Mouse (Mus musculus): ENCODE data around the gene Rpl3. TPM values are rescaled to one million over a fixed set of nuclear protein-coding genes. Genes with fewer than 3 reads are reported as not detected.
"Not testable (repeated sequence)": the region's sequence is repeated elsewhere in the genome, so short reads cannot be mapped to it uniquely, and the experiment has no call there.

Rpl3 gene
- 100 to 1,000 TPM; 163 to 164 TPM for total RNA-seq (2021)

DNA sequence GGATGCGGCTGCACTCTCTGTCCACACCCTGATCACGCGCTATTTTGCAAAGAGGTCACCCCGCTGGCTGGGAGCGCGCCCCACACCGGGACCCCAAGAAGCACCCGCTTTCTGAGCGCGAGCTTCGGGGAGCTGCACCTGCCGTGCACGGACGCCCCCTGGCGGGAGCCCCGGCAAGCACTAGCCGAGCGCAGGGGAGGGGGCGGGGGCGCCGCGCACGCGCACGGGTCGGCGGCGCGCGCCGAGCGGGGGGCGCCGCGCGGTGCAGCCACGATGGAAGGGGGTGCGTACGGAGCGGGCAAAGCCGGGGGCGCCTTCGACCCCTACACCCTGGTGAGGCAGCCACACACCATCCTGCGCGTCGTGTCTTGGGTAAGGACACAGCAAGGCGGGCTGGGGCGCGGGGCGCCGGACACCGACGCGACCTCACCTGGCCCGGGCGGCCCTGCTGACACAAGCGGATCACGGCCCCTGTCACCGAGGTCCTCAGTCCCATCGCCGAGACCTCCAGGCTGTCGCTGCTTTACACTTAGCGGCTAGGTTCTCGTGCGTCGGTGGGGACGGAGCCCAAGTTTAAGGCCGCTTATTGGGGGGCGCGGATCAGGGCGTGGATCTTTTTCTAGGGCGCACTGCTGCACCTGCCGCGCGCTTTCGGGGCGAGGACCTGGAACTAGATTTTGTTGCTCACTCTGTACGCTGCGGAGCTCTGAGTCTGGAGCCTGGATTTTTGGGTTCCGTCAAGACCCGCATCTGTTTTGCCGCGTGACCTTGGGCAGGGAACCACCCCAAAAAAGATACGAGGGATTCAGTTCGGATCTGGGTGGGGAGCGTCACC lies at the start of gene Rpl3, which contains the start of gene Syngr1:
Gene Rpl3 (minus strand): TSS at position 748 of the 835 bp plus-strand sequence.
Gene Syngr1 (plus strand): TSS at position 214 of the 835 bp plus-strand sequence.
- DNase-seq: peak; percentile 83 to 84
- intact Hi-C loops (cut with DNase I): loop anchor here (5.0 kb wide), 1 partner anchor 136 kb away; no protein-coding TSS in a partner anchor

DNA sequence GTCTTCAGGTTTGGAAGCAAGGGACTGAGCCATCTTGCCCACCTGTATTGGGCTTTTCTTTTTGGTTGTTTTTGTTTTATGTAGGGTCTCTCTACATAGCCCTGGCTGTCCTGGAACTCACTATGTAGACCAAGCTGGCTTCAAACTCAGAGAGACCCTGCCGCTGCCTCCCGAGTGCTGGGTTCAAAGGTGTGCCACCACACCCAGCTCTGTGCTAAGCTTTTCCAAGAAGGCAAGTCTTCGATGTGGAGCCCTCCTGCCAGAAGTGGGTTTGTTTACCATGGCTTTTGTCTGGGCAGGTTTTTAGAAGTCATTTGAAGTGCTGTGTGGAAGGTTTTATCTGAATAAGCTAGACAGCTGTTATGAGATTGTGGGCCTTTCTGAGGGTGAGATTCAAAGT lies 49.2 kb upstream of the Rpl3 start:
- DNase-seq: no peak
- intact Hi-C loops (cut with DNase I): no loop called here

DNA sequence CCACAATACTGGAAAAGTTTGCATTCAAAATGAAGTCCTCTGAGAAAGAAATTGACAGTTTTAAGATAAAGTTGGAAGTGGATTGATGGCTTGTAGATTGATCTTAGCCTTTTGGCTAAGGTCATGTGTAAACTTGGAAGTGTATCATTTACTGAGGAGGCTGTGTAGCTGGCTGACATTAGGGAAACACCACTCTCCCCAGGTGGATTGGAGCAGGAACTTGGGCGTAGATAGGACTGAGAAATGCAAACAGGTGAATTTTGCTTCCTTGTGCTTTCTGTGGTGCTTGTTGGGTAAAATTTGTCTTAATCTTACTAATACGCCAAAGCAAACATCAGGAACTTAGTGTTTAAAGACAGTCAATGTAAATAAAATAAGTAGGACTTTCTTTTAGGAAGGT lies 48.6 kb upstream of the Rpl3 start:
- DNase-seq: no peak
- intact Hi-C loops (cut with DNase I): no loop called here

DNA sequence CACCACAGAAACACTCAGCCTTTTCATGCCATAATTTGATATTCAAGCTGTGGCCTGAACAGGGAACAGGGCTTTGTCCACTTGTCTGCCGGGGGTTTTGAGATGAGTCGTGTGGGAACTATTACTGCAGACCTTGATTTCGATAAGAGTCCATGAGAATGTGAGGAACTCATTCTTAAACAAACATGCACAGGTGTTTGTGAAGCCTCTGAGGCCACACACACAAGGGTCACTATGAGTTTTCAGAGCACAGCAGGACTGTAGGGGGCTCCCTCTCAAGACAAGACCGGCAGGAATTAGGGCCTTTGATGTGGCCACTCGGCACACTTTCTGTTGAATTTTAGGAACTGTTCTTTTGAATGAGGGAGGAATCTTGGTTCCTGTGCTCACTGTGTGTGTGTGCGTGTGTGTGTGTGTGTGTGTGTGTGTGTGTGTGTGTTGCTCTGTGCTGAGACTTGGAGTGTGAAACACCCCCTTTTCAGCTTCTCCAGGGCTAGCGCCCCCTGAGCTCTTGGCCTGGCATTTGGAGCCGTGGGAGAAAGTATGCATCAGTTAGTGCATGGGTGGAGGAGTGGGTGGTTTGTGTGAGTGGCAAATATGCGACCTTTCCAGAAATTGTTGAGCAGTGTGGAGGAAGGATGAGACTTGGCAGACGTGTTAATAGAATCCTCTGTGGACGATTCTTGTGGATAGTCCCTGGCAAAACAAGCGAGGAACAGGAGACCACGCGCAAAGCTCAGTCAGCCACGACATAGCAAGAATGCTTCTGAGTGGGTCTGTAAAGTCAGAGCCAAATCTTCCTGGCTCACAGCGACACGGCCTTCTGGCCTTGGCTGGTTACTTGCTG lies 46.5 kb upstream of the Rpl3 start:
- intact Hi-C loops (cut with DNase I): no loop called here
- no peak for DNase-seq

DNA sequence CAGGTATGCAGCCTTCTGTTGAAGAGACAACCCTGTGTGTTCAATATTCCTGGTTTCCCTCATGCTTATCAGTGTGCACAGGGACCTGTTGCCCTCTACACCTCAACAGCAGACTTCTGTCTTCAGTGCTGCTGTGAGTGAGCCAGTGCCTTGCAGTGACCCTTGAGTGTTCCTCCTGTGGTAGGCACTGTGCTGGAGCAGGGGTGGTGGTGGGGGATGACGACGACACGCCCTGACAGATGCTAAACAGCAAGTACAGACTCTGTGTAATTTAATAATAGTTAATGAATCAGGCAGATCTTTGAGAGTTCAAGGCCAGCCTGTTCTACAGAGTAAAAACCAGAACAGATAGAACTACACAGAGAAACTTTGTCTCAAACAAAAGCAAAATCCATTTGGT lies 45.0 kb upstream of the Rpl3 start:
- intact Hi-C loops (cut with DNase I): no loop called here
- no peak for DNase-seq

DNA sequence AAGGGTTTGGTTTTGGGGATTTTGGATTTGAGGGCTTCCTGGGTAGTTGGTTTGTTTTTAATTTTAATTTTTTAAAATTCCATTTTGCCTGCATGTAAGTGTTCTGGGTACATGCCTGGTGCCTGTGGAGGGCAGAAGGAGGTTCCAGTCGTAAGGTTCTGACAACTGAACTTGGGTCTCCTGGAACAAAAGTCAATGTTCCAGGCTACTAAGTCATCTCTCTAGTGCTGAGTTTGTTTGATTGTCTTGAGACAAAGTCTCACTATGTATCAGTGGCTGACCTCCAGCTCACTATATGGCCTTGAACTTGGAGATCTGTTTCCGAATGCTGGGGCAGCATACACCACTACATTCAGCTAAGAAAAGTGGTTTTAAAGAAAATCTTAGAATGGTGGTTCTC lies 43.8 kb upstream of the Rpl3 start:
- no peak for DNase-seq
- intact Hi-C loops (cut with DNase I): loop anchor here (2.0 kb wide), 1 partner anchor 119 kb away; the partner anchor contains the start of gene Atf4

DNA sequence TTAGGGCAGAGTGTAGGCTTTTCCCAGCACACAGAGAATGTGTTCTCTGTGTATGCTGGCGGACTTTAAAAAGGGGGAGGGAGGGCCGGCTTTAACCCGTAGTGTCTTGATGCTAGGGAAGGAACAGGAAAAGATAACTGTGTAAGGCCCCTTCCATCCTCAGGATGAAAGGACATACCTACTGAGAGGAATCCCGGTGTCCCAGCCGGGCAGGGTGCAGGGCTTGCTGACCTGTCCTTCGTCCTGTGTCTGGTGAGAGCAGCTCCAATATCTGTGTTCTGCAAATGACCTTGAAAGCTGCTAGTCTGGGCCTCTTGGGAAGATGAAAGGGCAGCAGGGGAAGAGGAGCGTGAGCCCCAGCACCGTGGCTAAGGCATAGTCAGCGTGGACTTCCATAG lies 42.8 kb upstream of the Rpl3 start:
- DNase-seq: peak in 1 of 2 experiments; percentile 32
- intact Hi-C loops (cut with DNase I): loop anchor here (2.0 kb wide), 1 partner anchor 120 kb away; the partner anchor contains the start of gene Atf4

DNA sequence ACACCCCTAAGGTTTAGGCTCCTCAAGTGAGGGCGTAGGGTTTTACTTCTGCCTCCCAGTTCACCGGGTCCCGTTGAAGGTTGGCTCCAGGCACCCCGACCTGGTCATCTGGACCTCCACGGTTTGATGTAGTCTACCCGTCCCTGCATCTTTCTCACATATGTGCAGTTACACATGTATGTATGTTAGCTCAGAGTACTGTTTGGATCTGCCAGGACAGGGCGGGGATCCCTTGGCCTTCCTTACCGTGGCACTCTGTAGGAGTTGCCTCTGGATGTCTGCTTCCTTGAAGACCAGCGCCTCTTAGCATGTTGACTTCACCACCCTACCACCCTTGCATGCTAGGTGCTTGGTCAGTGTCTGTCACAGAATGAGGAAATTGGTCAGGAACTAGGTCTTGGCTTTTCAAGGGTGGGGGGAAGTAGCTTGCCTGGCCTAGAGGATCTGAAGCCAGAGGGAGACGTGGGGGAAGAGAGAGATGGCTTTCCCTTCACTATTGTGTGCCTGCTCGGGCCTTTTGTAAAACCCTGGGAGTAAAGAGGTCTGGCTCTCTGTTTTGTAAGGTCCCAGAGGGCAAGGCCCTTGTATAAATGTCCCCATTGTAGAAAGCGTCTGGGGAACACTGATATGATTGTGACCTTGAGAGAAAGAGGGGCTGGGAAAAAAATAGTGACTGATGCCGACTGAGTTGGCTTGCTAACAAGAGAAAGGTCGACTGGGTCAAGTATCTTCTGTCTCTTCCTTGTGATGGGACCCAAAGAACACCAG lies 42.2 kb upstream of the Rpl3 start:
- DNase-seq: no peak
- intact Hi-C loops (cut with DNase I): loop anchor here (2.0 kb wide), 2 partner anchors 45 to 121 kb away; partner anchors contain the start of gene Atf4

DNA sequence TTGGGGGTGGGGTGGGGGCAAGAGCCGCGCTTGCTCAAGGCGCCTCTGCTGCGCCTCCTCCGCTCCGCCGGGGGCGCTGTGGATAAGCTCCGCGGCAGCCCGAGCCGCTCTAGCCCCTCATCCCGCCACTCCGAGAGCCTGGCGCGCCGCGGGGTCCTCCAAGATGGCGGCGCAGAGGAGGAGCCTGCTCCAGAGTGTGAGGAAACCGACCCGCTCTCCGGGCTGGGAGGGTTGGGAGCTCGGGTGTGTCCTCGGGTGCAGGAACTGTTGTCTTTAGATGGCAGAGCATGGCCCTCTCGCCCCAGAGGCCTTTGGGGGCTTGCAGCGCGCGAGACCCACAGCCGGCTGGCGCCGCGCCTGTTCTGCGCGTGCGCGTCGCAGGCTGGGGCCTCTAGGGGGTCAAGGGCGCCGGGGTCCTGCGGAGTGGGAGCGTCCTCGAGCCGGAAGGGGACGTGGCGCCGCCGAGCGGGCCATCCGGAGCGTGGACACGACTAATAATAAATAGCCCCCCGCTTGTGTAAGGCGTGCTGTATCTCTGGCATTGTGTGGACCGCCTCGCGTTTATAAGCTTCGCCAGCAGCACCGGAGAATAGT lies 41.4 kb upstream of the Rpl3 start, which contains the start of gene Tab1:
Gene Tab1 (plus strand): TSS at position 135 of the 594 bp plus-strand sequence.
- peak; percentile 94 to 96 for DNase-seq
- intact Hi-C loops (cut with DNase I): loop anchor here (2.0 kb wide), 1 partner anchor 44 kb away; no protein-coding TSS in a partner anchor

DNA sequence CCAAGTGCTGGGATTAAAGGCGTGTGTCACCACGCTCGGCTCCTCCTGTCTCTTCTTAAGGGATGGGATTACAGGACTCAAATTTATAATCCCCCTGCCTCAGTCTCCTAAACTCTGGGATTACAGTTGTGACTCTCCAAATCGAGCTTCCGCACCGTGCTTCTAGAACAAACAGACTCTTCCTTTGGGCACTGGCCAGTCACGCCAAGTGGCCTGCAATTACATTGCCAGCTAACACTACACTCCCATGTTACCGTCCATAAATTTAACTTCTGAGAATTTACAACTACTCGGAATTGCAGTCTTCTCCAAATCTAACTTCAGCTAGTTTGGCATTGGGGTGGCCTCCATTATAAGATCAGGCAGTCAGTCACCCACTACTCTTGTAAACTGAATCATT lies 40.8 kb upstream of the Rpl3 start:
- intact Hi-C loops (cut with DNase I): loop anchor here (2.0 kb wide), 1 partner anchor 44 kb away; no protein-coding TSS in a partner anchor
- DNase-seq: peak in 1 of 2 experiments; percentile 7

DNA sequence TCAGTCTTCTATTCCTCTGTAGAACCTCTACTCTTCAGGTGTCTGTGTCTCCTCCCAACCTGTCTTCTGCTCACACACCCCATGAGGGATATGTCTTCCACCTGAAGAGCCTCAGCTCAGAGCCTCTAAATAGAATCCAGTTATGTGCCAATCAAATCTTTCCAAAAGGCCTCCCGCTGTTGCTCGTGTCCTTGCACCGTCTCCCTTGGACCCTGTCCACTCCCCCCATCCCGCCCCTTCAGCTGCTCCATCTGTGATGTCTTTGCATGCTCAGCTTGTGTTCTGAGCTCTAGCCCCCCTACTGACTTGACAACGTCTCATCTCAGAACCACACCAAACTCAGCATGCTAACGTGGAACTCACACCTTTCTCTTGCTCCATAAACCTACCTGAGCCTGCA lies 39.8 kb upstream of the Rpl3 start:
- no peak for DNase-seq
- intact Hi-C loops (cut with DNase I): no loop called here

DNA sequence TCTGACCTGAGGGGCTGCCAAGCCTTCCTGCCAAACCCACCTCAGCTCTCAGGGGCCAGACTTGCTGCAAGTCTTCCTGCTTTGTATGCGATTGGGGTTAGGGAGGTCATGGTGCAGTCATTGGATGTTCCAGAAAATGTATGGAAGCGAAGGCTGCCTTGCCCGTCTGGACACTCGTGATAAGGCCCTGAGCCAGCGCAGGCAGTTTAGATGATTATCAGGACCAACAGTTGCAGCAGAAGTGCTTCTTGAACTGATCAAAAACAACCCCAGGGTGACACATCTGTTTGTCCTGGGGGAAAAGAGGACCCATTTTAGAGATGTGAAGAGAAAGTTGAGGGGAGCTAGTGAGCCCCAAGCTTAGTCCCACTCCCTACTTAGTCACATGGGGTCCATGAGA lies 39.0 kb upstream of the Rpl3 start:
- intact Hi-C loops (cut with DNase I): no loop called here
- DNase-seq: no peak

DNA sequence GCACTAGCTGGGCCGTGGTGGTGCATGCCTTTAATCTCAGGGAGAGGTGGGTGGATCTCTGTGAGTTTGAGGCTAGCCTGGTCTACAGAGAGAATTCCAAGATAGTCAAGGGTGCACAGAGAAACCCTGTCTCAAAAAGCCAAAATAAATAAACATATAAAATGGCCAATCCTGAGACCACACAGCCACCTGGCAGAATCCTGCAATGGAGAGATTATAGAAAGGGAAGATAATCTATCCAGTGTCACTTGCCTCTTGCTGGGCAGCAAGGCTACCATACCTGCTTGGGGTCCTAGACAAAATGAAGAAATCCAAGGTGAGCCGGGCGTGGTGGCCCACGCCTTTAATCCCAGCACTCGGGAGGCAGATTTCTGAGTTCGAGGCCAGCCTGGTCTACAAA lies 38.3 kb upstream of the Rpl3 start:
- DNase-seq: no peak
- intact Hi-C loops (cut with DNase I): no loop called here

DNA sequence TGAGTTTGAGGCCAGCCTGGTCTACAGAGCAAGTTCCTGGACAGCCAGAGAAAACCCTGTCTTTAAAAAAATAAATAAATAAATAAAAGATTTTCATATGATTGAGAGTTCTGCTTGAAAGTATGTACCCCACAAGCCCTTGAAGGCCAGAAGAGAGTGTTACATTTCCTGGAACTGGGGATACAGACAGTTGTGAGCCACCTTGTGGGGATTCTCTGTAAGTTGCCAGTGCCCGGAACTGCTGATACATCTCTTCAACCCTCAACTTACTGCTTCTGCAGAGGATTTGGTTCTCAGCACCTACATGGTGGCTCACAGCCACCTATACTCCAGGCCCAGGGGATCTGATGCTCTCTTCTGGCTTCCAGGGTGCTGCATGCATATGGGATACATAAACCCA lies 35.5 kb upstream of the Rpl3 start:
- DNase-seq: no peak
- intact Hi-C loops (cut with DNase I): no loop called here

DNA sequence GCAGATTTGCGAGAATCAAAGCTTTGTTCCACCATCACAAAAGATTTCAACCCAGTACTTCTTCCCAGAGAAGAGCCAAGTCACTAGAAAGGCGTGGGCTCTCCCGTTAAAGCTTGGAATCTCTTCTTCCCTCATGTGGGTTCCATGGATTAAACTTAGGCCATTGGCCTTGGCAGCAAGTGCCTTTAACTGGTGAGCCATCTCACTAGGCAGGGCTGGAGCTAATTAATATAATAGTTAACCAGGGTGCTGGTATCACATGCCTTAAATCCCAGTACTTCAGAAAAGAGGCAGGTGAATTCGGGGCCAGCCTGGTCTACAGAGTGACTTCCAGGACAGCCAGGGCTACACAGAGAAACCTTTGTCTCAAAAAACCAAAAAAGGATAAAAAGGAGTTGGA lies 33.0 kb upstream of the Rpl3 start:
- DNase-seq: no peak
- intact Hi-C loops (cut with DNase I): no loop called here

DNA sequence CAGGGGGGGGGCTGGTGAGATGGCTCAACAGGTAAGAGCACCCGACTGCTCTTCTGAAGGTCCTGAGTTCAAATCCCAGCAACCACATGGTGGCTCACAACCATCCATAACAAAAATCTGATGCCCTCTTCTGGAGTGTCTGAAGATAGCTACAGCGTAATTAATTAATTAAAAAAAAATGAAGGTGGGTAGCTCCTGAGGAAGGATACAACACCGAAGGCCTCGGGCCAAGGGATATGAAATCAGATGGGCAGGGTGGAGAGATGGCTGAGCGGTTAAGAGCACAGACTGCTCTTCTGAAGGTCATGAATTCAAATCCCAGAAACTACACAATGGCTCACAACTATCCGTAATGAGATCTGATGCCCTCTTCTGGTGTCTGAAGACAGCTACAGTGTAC lies 30.8 kb upstream of the Rpl3 start:
- not testable (repeated sequence) for DNase-seq

DNA sequence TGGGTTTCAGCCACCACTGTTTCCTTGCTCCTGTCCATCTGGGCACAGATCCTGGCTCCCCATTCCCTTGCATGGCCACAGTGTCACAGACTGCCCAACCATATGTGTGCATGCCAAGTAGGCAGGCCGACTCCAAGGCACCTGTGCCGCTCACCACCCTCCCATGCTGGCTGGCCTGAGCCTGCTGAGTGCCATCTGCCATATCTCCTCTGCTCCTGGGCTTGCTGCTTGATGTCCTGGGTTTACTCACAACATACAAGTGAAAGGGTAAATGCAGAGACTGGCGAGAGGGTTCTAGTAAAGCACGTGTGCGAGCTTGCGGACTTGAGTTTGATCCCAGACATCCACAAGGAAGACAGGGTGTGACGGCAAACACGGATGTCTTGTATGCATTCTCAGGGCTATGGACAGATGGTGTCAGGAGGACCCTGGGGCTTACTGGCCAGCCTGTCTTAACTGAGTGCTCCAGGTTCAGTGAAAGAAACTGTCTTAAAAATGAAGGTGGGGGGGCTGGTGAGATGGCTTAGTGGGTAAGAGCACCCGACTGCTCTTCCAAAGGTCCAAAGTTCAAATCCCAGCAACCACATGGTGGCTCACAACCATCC lies 30.2 kb upstream of the Rpl3 start:
- no peak for DNase-seq
- intact Hi-C loops (cut with DNase I): no loop called here

More for the DNA sequence above, 30.8 kb upstream of the Rpl3 start:
- intact Hi-C loops (cut with DNase I): not testable (repeated sequence)

DNA sequence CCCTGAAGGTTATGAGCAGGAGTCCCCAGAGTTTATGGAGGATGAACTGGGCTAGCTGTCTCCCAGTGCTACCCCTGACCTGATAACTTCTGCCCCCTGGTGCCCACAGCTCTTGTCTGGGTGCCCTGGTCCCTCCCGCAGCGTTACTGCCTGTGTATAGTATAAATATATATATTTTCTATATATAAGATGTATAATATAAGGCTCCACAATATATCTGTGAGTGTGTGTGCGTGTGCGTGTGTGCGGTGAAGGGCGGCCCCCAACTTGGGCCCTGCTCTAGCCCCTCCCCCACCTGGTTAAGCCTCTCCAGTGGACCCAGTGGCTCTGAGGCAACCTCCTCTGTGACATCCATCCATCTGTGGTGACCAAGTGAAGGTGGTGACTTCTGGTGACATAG lies 27.4 kb upstream of the Rpl3 start:
- DNase-seq: no peak
- intact Hi-C loops (cut with DNase I): no loop called here

DNA sequence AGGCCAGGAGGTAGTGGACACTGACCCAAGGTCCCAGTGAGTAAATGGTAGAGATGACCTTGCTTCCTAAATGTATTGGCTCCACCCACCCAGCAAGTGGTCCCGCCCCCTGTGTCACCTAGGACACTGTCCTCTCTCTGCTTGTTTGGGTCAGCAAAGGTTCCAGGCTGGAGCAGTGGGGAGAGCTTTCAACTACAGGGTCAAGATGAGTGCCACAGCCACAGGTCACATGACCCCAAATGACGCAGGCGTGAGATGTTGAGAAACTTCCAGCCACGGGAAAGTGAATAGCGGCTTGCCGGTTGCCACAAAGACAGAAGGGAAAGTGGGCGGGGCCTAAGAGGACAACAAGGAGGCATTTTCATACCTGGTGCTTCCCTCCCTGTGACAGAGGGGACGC lies 25.5 kb upstream of the Rpl3 start:
- intact Hi-C loops (cut with DNase I): no loop called here

More for the DNA sequence above, 25.5 kb upstream of the Rpl3 start:
- no peak for DNase-seq

Measured in heart, postnatal 36 days (tissue).